Mouse (Mus musculus): ENCODE measurements at regions not wholly inside any gene's neighbourhood (a gene's known extent, or its start where the extent isn't known, plus 50 kb on each side); places are given as distances from the start of the nearest gene placed in this dataset.

DNA sequence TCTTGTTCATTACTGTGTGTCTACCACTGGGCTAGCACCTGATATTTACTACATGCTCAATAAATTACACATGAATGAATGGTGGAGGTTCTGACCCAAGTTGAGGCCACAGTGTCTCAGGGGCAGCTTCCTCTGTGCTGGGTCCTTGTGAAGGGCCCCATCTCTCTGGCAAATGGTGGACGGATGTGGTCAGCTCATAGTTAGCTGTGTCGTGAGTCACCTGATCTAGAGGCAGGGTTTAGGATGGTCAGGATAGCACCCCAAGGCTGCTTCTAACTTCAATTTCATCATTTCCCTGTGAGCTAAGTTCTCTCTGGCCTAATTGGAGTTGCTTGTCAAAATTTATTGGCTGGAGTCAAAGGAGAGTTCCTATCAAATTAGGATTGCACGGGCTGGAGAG lies 130.1 kb upstream of the 4930535I16Rik start:
- no peak for ATAC-seq (replicated peaks; ENCODE audit: low FRiP score, poor library complexity, severe bottlenecking)

DNA sequence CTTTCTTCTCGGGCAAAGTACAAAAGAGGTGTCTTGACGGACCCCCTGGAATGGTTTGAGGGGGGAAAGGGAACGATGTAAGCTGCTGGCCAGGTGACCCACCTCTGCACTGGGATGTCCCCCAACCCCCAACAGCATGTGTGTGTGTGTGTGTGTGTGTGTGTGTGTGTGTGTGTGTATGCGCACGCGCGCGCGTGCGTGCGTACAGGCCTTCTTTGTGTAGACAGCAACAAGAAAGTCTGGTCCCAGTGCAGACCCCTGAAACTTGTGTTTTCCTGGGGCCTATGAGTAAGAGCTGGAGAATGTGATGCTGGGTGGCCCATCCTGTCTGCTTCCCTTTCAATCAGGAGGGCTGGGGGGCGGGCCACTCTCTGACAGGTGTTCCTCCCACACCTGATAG lies 118.7 kb upstream of the 4930535I16Rik start:
- no peak for ATAC-seq (replicated peaks; ENCODE audit: low FRiP score, poor library complexity, severe bottlenecking)

DNA sequence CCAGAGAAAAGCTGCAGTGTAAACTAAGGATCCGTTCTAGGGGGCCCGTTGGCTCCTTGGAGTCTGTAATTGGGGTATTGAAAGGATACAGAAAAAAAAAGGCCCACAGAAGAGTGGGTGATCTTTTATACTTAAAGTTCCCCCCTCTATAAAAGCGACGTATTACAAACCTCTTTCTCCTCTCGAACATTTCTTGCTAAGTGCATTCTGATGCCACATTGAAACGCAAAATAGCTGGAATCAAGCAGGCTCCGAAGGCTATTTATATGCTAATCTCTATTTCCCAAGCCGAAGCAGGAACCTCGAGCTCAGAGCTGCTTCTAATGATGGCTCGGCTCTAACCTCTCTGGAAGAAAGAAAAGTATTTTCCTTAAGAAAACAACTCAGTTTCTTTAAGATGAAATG lies 117.8 kb upstream of the 4930535I16Rik start:
- no peak for ATAC-seq (replicated peaks; ENCODE audit: low FRiP score, poor library complexity, severe bottlenecking)

DNA sequence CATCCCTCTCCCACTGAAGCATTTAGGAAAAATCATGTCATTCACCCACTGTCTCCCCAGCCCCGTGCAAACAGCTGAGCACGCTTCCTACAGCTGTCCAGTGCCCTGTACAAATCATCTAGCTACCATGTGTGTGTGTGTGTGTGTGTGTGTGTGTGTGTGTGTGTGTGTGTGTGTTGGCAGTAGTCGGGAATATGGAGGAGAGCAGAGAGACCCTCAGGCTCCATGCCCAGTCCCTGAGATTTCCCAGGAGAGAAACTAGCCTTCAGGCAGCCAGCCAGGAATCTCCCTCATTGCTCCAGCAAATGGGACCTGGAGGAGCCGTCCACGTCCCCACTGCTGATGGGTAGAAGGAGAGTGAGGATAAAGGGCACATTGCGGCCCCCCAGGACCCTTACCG lies 117.4 kb upstream of the 4930535I16Rik start:
- ATAC-seq (replicated peaks; ENCODE audit: low FRiP score, poor library complexity, severe bottlenecking), result no peak

DNA sequence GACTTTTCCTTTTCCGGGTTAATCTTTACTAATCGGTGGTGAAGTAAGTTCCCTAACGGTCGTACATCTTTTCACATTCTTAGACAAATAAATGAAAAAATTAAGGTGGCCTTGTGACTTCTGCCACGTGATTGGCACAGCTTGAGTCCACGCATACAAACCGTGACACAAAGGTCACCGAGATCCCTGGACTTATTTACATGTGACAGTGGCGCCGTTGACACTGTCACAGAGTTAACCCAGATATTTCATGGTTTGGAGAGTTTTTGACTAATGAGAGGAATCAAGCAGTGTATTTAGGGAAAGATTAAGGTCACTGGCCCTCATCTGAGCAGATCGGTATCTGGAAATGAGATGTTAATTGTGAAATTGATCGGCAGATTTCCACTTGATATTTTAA lies 110.2 kb upstream of the 4930535I16Rik start:
- ATAC-seq (replicated peaks; ENCODE audit: low FRiP score, poor library complexity, severe bottlenecking), result no peak

DNA sequence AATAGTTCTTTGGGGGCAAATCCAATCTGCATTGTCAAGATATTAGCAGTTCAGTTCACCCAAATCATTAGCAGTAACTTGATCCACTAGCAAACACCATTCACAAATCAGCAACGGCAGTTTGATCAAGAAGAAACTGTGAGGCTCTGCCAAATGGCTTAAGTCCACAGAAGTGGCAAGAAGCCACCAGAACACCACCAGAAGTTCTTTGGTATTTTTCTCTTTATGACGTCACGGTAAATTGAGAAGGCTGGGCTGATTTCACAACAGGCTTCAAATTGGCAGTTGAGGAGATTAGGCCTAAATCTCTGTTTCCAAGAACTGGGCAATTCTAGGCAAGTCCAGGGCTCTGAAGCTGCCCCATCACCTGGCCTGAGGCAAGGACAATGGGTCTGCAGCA lies 98.6 kb upstream of the 4930535I16Rik start:
- no peak for ATAC-seq (replicated peaks; ENCODE audit: low FRiP score, poor library complexity, severe bottlenecking)

DNA sequence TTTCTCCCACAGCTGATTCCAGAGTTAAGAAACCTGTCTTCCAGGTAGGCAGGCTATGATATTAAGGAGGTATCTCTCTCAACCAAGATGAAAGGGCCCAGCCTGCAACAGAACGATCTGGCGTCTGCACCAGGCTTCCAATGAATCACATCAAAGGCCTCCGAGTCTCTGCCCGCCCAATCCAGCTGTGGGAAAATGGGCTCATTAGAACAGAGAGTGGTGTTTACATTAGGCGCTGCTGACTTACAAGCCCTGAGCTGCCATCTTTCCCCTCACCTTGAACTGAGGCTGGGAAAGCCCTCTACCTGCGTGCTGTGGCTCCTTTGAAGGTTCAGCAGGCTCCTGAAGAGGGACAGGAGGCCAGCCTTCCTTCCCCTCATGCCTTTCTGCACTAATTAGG lies 97.5 kb upstream of the 4930535I16Rik start:
- ATAC-seq (replicated peaks; ENCODE audit: low FRiP score, poor library complexity, severe bottlenecking), result no peak

DNA sequence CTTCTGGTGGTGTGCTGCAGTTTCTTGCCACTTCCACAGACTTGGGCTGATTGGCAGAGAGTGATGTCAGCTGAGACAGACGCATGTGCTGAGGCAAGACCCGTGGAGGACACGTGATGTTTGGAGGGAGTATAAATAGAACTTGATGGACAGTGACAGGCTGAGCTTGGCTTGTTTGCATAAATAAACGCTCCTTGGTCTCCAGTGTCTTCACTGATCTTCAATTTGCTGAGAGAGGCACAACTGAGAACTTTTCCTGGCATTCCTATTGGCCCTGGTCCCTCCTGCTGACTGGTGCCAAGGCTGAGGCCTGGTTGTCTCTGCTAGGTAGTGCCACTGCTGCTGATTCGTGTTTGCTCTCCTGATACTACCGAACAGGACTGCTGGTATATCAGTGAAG lies 94.6 kb upstream of the 4930535I16Rik start:
- no peak for ATAC-seq (replicated peaks; ENCODE audit: low FRiP score, poor library complexity, severe bottlenecking)

- no peak for ATAC-seq (replicated peaks; ENCODE audit: low FRiP score, poor library complexity, severe bottlenecking)
These were observed 90.9 kb upstream of the 4930535I16Rik start for GRCm38 (mm10) chr4:124008725-124009124.

DNA sequence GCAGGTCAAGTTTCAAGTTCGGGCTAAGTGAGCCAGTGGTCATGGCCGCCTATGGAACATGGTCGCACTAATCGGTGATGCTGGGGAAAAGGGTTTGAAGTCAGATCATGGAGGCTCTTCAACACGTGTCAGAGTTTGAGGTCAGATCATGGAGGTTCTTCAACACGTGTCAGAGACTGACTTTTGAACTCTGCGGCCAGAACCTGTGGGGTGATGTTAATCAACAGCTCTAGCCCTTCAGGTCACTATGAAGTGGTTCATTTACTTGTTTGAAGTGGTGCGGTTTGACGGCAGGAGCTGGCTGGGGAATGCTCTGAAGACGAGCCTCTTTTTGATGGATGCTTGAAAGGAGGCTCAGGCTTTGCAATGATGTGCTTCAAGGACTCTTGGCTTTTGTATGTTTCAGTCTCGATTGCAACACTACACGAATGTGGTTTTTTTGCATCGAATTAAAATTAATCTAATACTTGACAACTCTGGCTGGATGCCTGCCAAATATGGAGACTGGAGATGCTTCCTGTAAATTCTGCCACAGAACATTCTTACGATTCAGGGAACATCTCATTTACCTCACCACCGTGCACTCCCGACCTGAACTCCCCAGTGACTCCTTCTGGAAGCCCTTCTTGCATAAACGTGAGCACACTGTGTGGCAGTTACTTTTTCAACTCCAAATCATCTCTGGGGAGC lies 87.9 kb upstream of the 4930535I16Rik start:
- ATAC-seq (replicated peaks; ENCODE audit: low FRiP score, poor library complexity, severe bottlenecking), result no peak

GRCm38 (mm10) chr4:124002760-124003159 lies 84.9 kb upstream of the 4930535I16Rik start:
- ATAC-seq (replicated peaks; ENCODE audit: low FRiP score, poor library complexity, severe bottlenecking), result no peak

- ATAC-seq (replicated peaks; ENCODE audit: low FRiP score, poor library complexity, severe bottlenecking), result no peak
These were observed 84.3 kb upstream of the 4930535I16Rik start for GRCm38 (mm10) chr4:124002105-124002504.

GRCm38 (mm10) chr4:123995815-123996214 lies 78.0 kb upstream of the 4930535I16Rik start:
- no peak for ATAC-seq (replicated peaks; ENCODE audit: low FRiP score, poor library complexity, severe bottlenecking)

DNA sequence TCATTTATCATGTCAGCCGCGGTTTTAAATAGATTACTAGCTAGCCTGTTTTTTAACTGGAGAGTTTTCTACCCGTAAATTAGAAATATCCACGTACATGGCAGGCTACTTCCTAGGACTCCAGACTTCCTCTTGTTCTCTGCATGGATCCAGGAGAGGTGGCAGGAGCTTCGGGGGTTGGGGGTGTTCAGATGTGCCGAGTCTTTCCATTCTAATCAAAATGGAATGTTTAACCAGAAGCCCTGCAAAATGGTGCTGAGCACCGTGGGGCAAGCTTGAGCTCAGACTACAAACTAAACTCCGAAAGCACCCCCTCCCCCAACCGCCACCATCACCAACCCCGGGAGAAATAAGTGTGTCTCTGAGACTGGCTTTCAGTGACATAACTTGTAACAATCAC lies 73.4 kb upstream of the 4930535I16Rik start:
- no peak for ATAC-seq (replicated peaks; ENCODE audit: low FRiP score, poor library complexity, severe bottlenecking)

DNA sequence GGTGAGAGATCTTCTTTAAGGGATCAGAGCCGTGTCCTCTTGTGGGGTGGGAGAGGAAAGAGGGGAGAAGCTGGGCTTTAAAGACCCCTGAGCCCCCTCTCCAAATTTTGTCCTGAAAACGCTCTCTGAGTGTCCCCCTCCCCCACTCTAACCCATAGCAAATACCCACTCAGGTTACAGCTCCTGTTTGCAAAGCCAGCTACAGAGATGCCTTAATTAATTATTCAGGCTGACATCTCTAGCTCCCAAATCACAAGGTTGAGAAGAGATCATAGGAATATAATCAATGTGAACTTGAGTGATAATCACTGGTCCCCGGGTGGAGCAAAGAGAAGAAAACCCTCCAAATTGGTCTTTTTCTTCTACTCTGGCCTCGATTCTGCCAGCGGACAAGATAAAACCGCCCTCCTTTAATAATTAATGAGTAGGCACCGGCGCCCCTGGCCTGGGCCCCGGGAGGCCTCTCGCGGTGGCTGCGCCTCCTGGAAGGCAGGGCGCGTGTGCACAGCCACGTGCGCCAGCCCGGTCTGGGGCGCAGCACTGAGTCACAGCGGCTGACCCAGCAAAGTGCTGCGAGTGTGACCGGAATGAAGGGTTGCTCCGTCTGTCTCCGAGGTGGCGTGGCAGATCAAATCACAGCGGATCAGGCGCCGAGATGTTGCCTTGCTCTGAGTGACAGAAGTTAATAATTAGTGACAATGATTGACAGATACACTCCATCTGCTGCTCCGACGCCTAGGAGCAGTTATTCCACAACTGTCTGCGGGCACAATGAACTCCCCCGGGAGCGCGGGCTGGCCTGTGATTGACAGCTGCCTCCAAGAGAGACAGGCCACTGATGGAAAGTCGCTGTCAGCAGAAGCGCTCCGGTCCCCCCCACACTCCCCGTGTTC lies 72.7 kb upstream of the 4930535I16Rik start:
- no peak for ATAC-seq (replicated peaks; ENCODE audit: low FRiP score, poor library complexity, severe bottlenecking)
